Mouse (Mus musculus): Measurements from ENCODE around the gene Plekhg3. TPM values are rescaled to one million over a fixed set of nuclear protein-coding genes. Genes with fewer than 3 reads are reported as not detected.
A peak's percentile ranks its signal among the peaks of the same experiment; 100 is the strongest.

The Plekhg3 gene
- polyA plus RNA-seq, 1 experiment from 2014 or later, result 6.3 TPM

GRCm38 (mm10) chr12:76597577-76598100 is 66.9 kb downstream of the Plekhg3 start:
- Histone ChIP-seq H3K9me3 (ENCODE audit: control insufficient read depth, low read length) (no peaks in the 10 kb centered on the region), H3K4me3 (ENCODE audit: low read depth, low read length) (no peak overlapping the region), H3K27me3 (replicated peaks; ENCODE audit: control insufficient read depth, insufficient read depth, low read length) (no peaks in the 10 kb centered on the region), H3K9ac (ENCODE audit: low read depth, low read length) (no peak overlapping the region), H3K27ac (replicated peaks; ENCODE audit: low read depth, low read length) (no peak overlapping the region), H3K4me2 (ENCODE audit: low read depth, low read length) (no peak overlapping the region), H3K4me1 (ENCODE audit: control insufficient read depth, insufficient read depth, low read length) (peaks cover 18% of the 10 kb centered on the region), H3K36me3 (ENCODE audit: control insufficient read depth, insufficient read depth, low read length) (no peaks in the 10 kb centered on the region)
- no peak for DNase-seq (ENCODE audit: low spot score)
- 59% methylated on average over 15 of the region's 15 CpGs for WGBS
- no peak for ATAC-seq (ENCODE audit: low read depth)

DNA sequence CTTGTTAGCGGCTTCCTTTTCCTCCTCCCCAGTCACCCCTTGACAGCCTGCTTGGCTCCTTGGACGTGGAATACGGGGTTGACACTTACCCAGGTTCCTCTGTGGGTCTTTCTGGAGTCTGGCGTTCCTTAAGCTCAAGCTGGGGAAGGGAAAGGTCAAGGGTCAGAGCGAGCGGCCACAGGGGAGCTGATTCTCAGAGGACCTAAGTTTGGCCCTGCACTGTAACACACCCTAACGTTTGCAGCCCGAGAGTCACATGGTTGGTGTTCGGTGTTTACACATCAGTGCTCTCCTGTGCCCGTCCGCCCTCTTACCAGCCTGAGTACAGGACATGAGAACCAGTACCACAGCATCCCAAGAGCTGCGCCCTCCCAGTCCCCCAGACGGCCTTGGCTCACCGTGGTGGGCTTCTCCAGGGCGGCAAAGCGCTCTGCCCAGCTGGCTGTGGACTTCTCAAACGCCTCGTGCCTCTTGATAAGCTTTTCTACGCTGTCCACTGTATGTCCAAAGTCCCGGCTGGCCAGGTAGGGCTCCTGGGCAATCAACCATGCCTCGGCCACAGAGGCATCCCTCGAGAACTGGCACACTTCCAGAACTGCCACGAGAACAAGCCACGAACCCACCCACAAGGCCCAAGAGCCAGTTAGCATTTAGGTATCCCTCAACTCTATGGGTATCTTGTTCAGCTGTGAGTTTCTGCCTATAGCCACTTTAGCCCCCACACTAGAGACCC is 67.7 kb downstream of the Plekhg3 start:
- no peaks in the 10 kb centered on the region for H3K9me3 ChIP-seq (ENCODE audit: control insufficient read depth, low read length)
- 67% methylated on average over 24 of the region's 24 CpGs for WGBS
- H3K4me2 ChIP-seq (ENCODE audit: low read depth, low read length), result no peak overlapping the region
- H3K27ac ChIP-seq (replicated peaks; ENCODE audit: low read depth, low read length), result no peak overlapping the region
- no peak overlapping the region for H3K9ac ChIP-seq (ENCODE audit: low read depth, low read length)
- ATAC-seq (ENCODE audit: low read depth), result no peak
- no peaks in the 10 kb centered on the region for H3K27me3 ChIP-seq (replicated peaks; ENCODE audit: control insufficient read depth, insufficient read depth, low read length)
- no peaks in the 10 kb centered on the region for H3K36me3 ChIP-seq (ENCODE audit: control insufficient read depth, insufficient read depth, low read length)
- no peak overlapping the region for H3K4me3 ChIP-seq (ENCODE audit: low read depth, low read length)
- H3K4me1 ChIP-seq (ENCODE audit: control insufficient read depth, insufficient read depth, low read length), result peaks cover 16% of the 10 kb centered on the region
- no peak for DNase-seq (ENCODE audit: low spot score)

- H3K4me3 ChIP-seq (ENCODE audit: low read depth, low read length), result no peak overlapping the region
- no peaks in the 10 kb centered on the region for H3K36me3 ChIP-seq (ENCODE audit: control insufficient read depth, insufficient read depth, low read length)
- WGBS, result 80% methylated on average over 9 of the region's 9 CpGs
- H3K27me3 ChIP-seq (replicated peaks; ENCODE audit: control insufficient read depth, insufficient read depth, low read length), result no peaks in the 10 kb centered on the region
- H3K4me1 ChIP-seq (ENCODE audit: control insufficient read depth, insufficient read depth, low read length), result no peaks in the 10 kb centered on the region
- no peak overlapping the region for H3K27ac ChIP-seq (replicated peaks; ENCODE audit: low read depth, low read length)
- 0 out of 2 replicates have a peak, but pooled peaks have one; percentile 33 for ATAC-seq (ENCODE audit: low read depth)
- DNase-seq (ENCODE audit: low spot score), result no peak
- H3K9ac ChIP-seq (ENCODE audit: low read depth, low read length), result no peak overlapping the region
- H3K4me2 ChIP-seq (ENCODE audit: low read depth, low read length), result no peak overlapping the region
- H3K9me3 ChIP-seq (ENCODE audit: control insufficient read depth, low read length), result no peaks in the 10 kb centered on the region
Measured at GRCm38 (mm10) chr12:76603779-76604178, 73.1 kb downstream of the Plekhg3 start.

DNA sequence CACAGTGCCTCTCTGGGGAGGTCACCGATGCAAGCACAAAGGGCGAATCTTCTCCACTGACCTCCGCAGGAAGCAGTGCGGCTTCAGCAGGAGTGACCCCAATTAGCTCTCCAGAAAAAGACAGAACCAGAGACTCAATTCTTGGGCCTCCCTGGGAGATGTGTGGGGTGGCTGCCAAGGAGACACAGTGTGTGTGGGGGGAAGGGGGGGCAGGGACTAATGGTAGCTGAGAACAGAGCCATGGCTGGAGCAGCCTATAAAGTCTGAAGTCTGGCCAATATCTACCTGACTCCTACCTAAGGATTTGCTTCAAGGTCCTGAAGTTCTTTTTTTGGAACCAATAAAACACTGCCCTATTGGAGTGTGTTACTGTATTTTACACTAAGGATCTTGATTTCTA is 73.9 kb downstream of the Plekhg3 start:
- ATAC-seq (ENCODE audit: low read depth) (no peak), DNase-seq (ENCODE audit: low spot score) (no peak)
- Histone ChIP-seq H3K27ac (replicated peaks; ENCODE audit: low read depth, low read length) (no peak overlapping the region), H3K9me3 (ENCODE audit: control insufficient read depth, low read length) (no peaks in the 10 kb centered on the region), H3K4me1 (ENCODE audit: control insufficient read depth, insufficient read depth, low read length) (no peaks in the 10 kb centered on the region), H3K4me2 (ENCODE audit: low read depth, low read length) (no peak overlapping the region), H3K4me3 (ENCODE audit: low read depth, low read length) (no peak overlapping the region), H3K36me3 (ENCODE audit: control insufficient read depth, insufficient read depth, low read length) (no peaks in the 10 kb centered on the region), H3K27me3 (replicated peaks; ENCODE audit: control insufficient read depth, insufficient read depth, low read length) (no peaks in the 10 kb centered on the region), H3K9ac (ENCODE audit: low read depth, low read length) (no peak overlapping the region)
- WGBS, result 74% methylated on average over 4 of the region's 4 CpGs

DNA sequence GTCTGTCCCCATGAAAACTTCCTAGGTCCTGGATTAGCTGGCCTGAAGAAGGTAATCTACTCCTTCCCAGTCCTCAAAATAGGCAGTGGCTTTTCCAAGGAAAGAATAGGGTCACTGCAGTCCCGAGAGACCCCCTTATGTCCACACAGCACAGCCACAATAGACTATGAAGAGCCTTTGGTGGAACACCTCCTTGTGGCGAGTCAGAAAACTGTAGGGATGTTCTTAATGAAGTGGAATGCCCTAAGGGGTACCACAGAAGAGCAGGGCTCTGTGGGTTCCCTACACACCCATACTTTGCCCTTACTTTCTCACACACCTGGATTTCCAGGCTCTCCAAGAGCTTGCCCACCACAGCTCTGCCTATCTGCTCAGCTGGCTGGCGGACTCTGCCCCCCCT is 75.1 kb downstream of the Plekhg3 start:
- Histone ChIP-seq H3K4me3 (ENCODE audit: low read depth, low read length) (no peak overlapping the region), H3K4me2 (ENCODE audit: low read depth, low read length) (no peak overlapping the region), H3K4me1 (ENCODE audit: control insufficient read depth, insufficient read depth, low read length) (no peaks in the 10 kb centered on the region), H3K9ac (ENCODE audit: low read depth, low read length) (no peak overlapping the region), H3K36me3 (ENCODE audit: control insufficient read depth, insufficient read depth, low read length) (no peaks in the 10 kb centered on the region), H3K27me3 (replicated peaks; ENCODE audit: control insufficient read depth, insufficient read depth, low read length) (no peaks in the 10 kb centered on the region), H3K27ac (replicated peaks; ENCODE audit: low read depth, low read length) (no peak overlapping the region), H3K9me3 (ENCODE audit: control insufficient read depth, low read length) (no peaks in the 10 kb centered on the region)
- WGBS, result 72% methylated on average over 3 of the region's 3 CpGs
- ATAC-seq (ENCODE audit: low read depth) (no peak), DNase-seq (ENCODE audit: low spot score) (no peak)

GRCm38 (mm10) chr12:76608241-76608640 is 77.5 kb downstream of the Plekhg3 start:
- no peak overlapping the region for H3K4me2 ChIP-seq (ENCODE audit: low read depth, low read length)
- DNase-seq (ENCODE audit: low spot score), result no peak
- no peaks in the 10 kb centered on the region for H3K9me3 ChIP-seq (ENCODE audit: control insufficient read depth, low read length)
- H3K27ac ChIP-seq (replicated peaks; ENCODE audit: low read depth, low read length), result no peak overlapping the region
- WGBS, result 89% methylated on average over 11 of the region's 11 CpGs
- H3K9ac ChIP-seq (ENCODE audit: low read depth, low read length), result no peak overlapping the region
- H3K36me3 ChIP-seq (ENCODE audit: control insufficient read depth, insufficient read depth, low read length), result no peaks in the 10 kb centered on the region
- H3K27me3 ChIP-seq (replicated peaks; ENCODE audit: control insufficient read depth, insufficient read depth, low read length), result no peaks in the 10 kb centered on the region
- H3K4me1 ChIP-seq (ENCODE audit: control insufficient read depth, insufficient read depth, low read length), result no peaks in the 10 kb centered on the region
- no peak overlapping the region for H3K4me3 ChIP-seq (ENCODE audit: low read depth, low read length)
- ATAC-seq (ENCODE audit: low read depth), result no peak

DNA sequence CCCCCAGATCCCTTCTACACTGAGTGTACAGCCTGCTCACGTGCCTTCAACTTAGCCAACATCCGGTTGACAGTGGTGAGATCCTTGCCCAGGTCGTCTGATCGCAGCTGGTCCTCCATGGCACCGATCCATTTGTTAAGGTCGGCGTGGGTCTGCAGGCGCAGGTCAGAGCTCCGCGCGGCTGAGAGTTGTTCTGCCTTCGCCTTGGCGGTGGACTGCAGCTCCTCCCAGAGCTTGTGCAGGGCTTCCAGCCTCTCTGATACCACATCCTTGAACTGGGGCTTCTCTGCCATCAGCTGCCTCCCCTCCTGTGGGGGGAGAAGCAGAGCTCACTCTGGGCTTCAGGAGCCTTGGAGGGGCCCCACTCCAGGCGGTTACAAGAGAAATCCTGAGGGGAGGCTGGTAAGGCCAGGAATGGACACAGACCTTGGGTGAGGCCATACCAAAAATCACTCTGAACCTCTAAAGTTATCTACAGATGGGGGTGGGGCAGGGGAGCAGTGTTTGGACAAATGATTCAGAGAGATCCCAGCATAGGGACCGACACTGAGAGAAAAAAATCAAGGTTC is 78.4 kb downstream of the Plekhg3 start:
- H3K9ac ChIP-seq (ENCODE audit: low read depth, low read length), result no peak overlapping the region
- H3K4me3 ChIP-seq (ENCODE audit: low read depth, low read length), result no peak overlapping the region
- ATAC-seq (ENCODE audit: low read depth) (no peak), DNase-seq (ENCODE audit: low spot score) (no peak)
- WGBS, result 84% methylated on average over 15 of the region's 15 CpGs
- no peaks in the 10 kb centered on the region for H3K9me3 ChIP-seq (ENCODE audit: control insufficient read depth, low read length)
- H3K27me3 ChIP-seq (replicated peaks; ENCODE audit: control insufficient read depth, insufficient read depth, low read length), result no peaks in the 10 kb centered on the region
- H3K4me2 ChIP-seq (ENCODE audit: low read depth, low read length), result no peak overlapping the region
- no peaks in the 10 kb centered on the region for H3K36me3 ChIP-seq (ENCODE audit: control insufficient read depth, insufficient read depth, low read length)
- no peaks in the 10 kb centered on the region for H3K4me1 ChIP-seq (ENCODE audit: control insufficient read depth, insufficient read depth, low read length)
- no peak overlapping the region for H3K27ac ChIP-seq (replicated peaks; ENCODE audit: low read depth, low read length)

GRCm38 (mm10) chr12:76612621-76613020 is 81.9 kb downstream of the Plekhg3 start:
- no peaks in the 10 kb centered on the region for H3K36me3 ChIP-seq (ENCODE audit: control insufficient read depth, insufficient read depth, low read length)
- ATAC-seq (ENCODE audit: low read depth) (no peak), DNase-seq (ENCODE audit: low spot score) (no peak)
- H3K9ac ChIP-seq (ENCODE audit: low read depth, low read length), result no peak overlapping the region
- 86% methylated on average over 12 of the region's 12 CpGs for WGBS
- no peak overlapping the region for H3K27ac ChIP-seq (replicated peaks; ENCODE audit: low read depth, low read length)
- no peak overlapping the region for H3K4me2 ChIP-seq (ENCODE audit: low read depth, low read length)
- peaks cover 11% of the 10 kb centered on the region for H3K4me1 ChIP-seq (ENCODE audit: control insufficient read depth, insufficient read depth, low read length)
- no peaks in the 10 kb centered on the region for H3K9me3 ChIP-seq (ENCODE audit: control insufficient read depth, low read length)
- H3K4me3 ChIP-seq (ENCODE audit: low read depth, low read length), result no peak overlapping the region
- H3K27me3 ChIP-seq (replicated peaks; ENCODE audit: control insufficient read depth, insufficient read depth, low read length), result no peaks in the 10 kb centered on the region

Data from embryonic facial prominence, embryonic 14.5 days (tissue).